Mouse (Mus musculus) heart, embryonic 12.5 days (tissue): Measurements from ENCODE around the gene Hjurp. TPM values are rescaled to one million over a fixed set of nuclear protein-coding genes. Genes with fewer than 3 reads are reported as not detected.

Experiments
- ATAC-seq: fragments of 200-750 bp; cut with Nextera tagmentation; 2 replicates; pipeline ENCODE4 v1.8.0; 2017; ENCODE audit warnings: moderate TSS enrichment, moderate library complexity; ENCODE audit not compliant: insufficient number of reproducible peaks, low FRiP score
- H3K27ac ChIP-seq: fragments of 300-500 bp; sonication (generic); 2 replicates; pipeline ENCODE4 v1.5.1; 2016; ENCODE audit warnings: mild to moderate bottlenecking, moderate library complexity; ENCODE audit not compliant: poor library complexity, severe bottlenecking
- H3K27me3 ChIP-seq: fragments of 300-500 bp; sonication (generic); replicated peaks from 2 replicates; pipeline ENCODE4 v1.6.1; 2016; ENCODE audit warnings: mild to moderate bottlenecking, moderate library complexity
- H3K36me3 ChIP-seq: fragments of 300-500 bp; sonication (generic); 2 replicates; pipeline ENCODE4 v1.6.1; 2016; ENCODE audit warnings: mild to moderate bottlenecking, moderate library complexity
- H3K4me1 ChIP-seq: fragments of 300-500 bp; sonication (generic); replicated peaks from 2 replicates; pipeline ENCODE4 v1.6.1; 2016; ENCODE audit warnings: mild to moderate bottlenecking
- H3K4me2 ChIP-seq: fragments of 300-500 bp; sonication (generic); 2 replicates; pipeline ENCODE4 v1.6.1; 2016; ENCODE audit warnings: mild to moderate bottlenecking, moderate library complexity
- H3K4me3 ChIP-seq: fragments of 300-500 bp; sonication (generic); 2 replicates; pipeline ENCODE4 v1.5.1; 2016; ENCODE audit warnings: mild to moderate bottlenecking
- H3K9ac ChIP-seq: fragments of 300-500 bp; sonication (generic); 2 replicates; pipeline ENCODE4 v1.6.1; 2016; ENCODE audit warnings: mild to moderate bottlenecking, moderate library complexity
- H3K9me3 ChIP-seq: fragments of 300-500 bp; sonication (generic); replicated peaks from 2 replicates; pipeline ENCODE4 v1.6.1; 2016; ENCODE audit warnings: mild to moderate bottlenecking, moderate library complexity
- WGBS: fragments of 180-500 bp; shearing (Covaris S2); methylation state at CpG from one replicate; pipeline ENCODE4 v1.1.7; 2016; 5-methylcytosine and 5-hydroxymethylcytosine counted together
- polyA plus RNA-seq: library from polyadenylated mRNA; unstranded; fragments of >200 nt; fragmentation: Nextera tagmentation; extraction: Ambion mirVana; gene quantifications from 2 replicates; pipeline ENCODE4 v1.2.1, GENCODE M21; 2016

Hjurp gene
- polyA plus RNA-seq, 1 experiment from 2014 or later: 141 TPM

DNA sequence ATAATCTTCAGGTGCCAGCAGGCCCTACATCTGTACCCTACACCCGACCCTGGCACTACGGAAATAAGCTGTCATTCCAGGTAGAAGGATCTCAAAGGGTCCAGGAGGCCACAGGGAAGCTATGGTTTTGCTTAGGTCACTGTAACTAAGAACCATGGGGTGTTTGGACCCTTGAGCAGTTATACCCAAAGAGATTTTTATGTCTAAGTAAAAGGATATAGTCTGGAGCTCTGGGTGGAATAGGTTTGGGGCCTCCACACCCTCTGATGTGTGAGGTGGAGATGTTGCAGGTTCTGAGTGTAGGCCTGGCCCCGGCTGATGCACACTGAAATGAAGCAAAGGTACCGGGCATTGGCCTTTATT lies 43.2 kb downstream of the Hjurp start:
- Histone ChIP-seq H3K27me3 (no peaks in the 10 kb centered on the region), H3K4me2 (no peak overlapping the region), H3K36me3 (no peaks in the 10 kb centered on the region), H3K4me1 (no peaks in the 10 kb centered on the region), H3K9me3 (peaks cover 97% of the 10 kb centered on the region), H3K9ac (no peak overlapping the region), H3K27ac (no peak overlapping the region), H3K4me3 (no peak overlapping the region)
- no peak for ATAC-seq
- 57% methylated on average over 4 of the region's 4 CpGs for WGBS

DNA sequence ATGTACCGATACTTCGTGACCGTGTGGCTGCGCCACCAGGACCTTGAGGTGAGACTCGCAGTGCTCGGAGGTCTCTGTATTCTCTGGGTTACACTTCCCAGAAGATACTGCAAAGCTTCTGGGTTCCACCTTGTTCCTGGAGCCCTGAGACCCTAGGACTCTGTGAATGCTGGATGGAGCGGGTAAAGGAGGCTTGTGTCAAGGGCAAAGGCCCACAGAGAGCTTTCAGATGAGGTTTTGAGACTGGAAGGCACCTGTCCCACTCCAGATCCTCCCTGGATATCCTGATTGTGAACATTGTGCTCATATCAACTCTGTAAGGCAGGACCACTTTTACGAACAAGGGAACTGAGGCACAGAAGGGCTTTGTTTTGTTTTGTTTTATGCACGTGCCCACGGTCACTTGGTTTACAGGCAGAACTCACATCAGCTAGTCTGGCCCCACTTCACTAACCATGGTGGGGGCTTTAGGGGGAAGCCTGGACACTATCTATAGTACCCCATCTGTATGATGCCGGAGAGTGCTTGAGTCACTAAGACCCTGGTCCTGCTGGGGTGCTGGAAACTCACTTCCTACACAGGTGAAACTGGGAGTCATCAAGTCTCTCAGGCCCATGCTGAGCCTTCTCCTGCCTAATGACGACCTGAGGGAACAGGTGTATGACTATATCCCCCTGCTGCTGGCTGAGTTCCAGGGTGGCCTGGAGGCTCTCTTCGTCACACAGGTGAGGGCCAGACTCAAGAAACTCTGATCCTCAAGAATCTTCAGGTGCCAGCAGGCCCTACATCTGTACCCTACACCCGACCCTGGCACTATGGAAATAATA lies 43.8 kb downstream of the Hjurp start:
- peaks cover 97% of the 10 kb centered on the region for H3K9me3 ChIP-seq
- WGBS: 59% methylated on average over 14 of the region's 14 CpGs
- no peaks in the 10 kb centered on the region for H3K36me3 ChIP-seq
- H3K4me2 ChIP-seq: no peak overlapping the region
- no peak overlapping the region for H3K4me3 ChIP-seq
- H3K27me3 ChIP-seq: no peaks in the 10 kb centered on the region
- H3K9ac ChIP-seq: no peak overlapping the region
- no peak overlapping the region for H3K27ac ChIP-seq
- ATAC-seq: no peak
- no peaks in the 10 kb centered on the region for H3K4me1 ChIP-seq

DNA sequence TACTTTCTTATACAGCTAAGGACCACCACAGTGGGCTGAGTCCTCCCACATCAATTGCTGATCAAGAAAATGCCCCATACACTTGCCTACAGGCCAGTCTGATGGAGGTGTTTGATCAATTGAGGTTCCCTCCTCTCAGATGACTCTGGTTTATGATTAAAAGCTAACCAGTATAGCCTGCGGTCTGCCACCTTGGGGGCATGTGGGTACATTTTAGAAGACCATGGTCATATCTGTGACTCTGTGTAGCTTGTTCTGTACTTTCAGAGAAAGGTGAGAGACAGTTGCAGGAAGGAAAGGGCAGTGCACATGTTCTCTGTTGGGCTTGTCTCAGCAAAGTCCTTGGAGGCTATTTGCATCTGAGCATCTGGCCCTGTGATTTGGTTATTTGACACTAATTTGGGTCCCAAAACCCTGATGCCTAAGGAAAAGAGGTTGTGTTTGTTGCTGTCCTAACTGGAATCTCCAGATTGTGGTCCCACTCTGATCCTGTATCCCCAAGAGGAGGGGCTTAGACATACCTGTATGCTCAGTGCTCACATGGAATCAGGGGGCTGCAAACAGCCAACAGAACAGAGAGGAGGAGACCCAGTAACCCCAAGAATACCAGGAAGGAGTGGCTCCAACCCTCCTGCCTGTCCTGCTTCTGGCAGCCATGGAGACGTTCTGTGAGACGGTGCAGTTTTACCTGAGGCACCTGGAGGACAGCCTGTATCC lies 44.6 kb downstream of the Hjurp start:
- no peak overlapping the region for H3K27ac ChIP-seq
- no peaks in the 10 kb centered on the region for H3K4me1 ChIP-seq
- H3K9ac ChIP-seq: no peak overlapping the region
- peaks cover 97% of the 10 kb centered on the region for H3K9me3 ChIP-seq
- no peak overlapping the region for H3K4me2 ChIP-seq
- no peaks in the 10 kb centered on the region for H3K27me3 ChIP-seq
- WGBS: 46% methylated on average over 3 of the region's 3 CpGs
- no peaks in the 10 kb centered on the region for H3K36me3 ChIP-seq
- H3K4me3 ChIP-seq: no peak overlapping the region
- ATAC-seq: no peak

DNA sequence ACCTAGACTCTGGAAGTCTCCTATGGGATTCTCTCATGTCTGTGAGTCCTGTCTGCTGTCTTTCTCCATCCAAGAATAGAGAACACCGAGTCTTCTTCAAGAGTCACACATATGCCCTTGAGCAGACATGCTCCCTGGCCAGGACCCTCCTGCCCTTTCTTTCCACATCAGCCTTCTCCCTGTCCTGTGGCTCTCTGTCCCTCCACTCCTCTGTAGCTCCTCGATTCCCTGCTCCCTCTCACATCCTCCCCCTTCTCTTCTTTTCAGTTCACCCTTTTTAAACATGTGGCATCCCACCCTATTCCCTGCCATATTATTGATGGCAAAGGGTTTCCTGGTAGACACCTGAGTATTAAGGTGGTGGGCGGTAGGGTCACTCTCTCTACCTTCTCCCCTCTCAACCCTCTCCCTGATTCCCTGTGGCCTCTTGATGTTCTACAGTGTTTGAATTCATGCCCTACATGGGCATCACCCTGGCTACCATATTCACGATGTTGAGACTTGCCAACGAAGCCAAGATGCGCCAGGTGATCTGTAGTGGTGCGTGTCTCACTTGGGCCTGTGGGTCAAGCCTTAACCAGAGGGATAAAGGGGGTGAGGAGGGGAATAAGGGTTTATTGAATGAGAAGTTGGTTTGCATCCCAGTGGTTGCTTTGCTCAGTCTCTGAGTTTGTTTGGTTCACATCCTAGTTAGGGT lies 45.5 kb downstream of the Hjurp start:
- Histone ChIP-seq H3K9me3 (peaks cover 96% of the 10 kb centered on the region), H3K36me3 (no peaks in the 10 kb centered on the region), H3K4me2 (no peak overlapping the region), H3K27me3 (no peaks in the 10 kb centered on the region), H3K4me3 (no peak overlapping the region), H3K9ac (no peak overlapping the region), H3K4me1 (no peaks in the 10 kb centered on the region), H3K27ac (no peak overlapping the region)
- WGBS: 59% methylated on average over 7 of the region's 7 CpGs
- no peak for ATAC-seq

DNA sequence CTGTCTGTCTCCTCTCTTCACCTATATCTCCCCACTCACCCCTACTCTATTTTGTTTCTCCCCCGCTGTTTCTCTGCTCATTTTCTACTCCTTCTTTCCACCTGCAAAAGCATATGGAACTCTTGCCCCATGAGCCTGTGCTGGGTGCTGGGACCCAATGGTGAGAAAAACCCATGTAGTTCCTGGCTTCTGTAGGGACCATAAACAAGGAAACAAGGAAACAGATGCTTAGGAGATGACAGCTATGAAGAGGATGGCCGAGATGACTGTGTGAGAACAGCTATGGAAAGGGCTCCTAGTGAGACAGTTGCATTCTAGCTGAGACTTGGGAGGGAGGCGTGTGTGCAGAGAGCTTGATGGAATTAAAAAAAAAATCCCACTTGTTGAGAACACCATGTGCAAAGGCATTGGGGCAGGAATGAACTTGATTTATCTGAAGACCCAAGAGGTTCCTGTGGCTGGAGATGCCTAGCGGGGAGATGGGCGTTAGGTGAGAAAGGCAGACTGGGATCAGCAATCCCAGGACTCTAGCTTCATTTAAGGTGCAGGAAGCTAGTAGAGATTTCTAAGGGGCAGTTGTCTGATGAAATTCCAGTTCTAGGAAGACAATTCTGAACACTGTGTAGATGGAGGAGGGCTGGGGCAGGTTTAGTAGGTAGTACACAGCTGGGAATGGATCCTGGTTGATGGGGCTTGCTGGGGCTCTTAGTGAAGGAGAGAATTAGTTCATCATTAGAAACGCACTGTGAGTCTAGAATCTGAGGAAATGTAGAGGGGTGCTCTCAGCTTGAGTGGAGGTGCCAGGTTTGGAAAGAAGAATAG lies 46.2 kb downstream of the Hjurp start:
- no peaks in the 10 kb centered on the region for H3K4me1 ChIP-seq
- WGBS: 65% methylated on average over 6 of the region's 6 CpGs
- H3K9me3 ChIP-seq: peaks cover 98% of the 10 kb centered on the region
- H3K36me3 ChIP-seq: no peaks in the 10 kb centered on the region
- no peak overlapping the region for H3K4me3 ChIP-seq
- H3K9ac ChIP-seq: no peak overlapping the region
- ATAC-seq: no peak
- H3K27ac ChIP-seq: no peak overlapping the region
- H3K27me3 ChIP-seq: no peaks in the 10 kb centered on the region
- no peak overlapping the region for H3K4me2 ChIP-seq

DNA sequence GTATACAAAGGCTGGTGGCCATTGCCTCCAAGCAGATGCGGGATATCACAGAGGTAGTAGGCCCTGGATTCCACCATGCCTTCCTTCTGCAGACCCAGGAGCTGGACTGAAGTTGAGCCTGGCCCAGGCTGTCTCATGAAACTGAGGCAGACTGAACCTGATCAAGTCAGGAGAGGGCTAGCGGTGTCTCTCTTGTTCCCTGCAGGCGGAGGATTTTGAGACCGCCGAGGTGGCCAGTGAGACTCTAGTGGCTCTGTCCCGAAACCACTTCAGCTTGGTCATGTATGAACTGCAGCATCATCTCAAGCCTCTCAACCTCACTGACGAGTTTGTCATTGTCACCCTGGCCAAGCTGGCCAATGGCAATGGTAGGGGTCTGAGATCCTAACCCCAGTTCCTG lies 47.0 kb downstream of the Hjurp start:
- no peaks in the 10 kb centered on the region for H3K27me3 ChIP-seq
- H3K4me2 ChIP-seq: no peak overlapping the region
- 67% methylated on average over 7 of the region's 7 CpGs for whole genome bisulfite sequencing

DNA sequence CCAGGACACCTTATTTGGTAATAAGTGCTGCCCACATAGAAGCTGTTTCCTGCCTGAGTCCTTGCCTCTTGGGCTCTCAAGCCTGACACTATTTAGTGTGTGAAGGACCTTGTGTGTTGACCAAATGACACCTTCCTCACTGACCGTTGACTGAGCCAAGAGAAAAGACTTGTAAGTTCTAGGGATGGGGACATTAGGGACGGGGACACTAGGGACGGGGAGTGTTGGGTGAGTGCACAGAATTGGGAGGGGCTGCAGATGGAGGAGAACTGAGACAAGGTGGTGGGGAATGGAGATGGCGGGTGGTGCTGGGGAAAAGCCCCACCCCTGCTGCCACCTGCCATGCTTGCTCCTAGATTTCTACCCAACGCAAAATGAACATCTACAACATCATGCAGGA lies 47.4 kb downstream of the Hjurp start:
- 72% methylated on average over 5 of the region's 5 CpGs for WGBS
- Histone ChIP-seq H3K4me3 (no peak overlapping the region), H3K4me2 (no peak overlapping the region), H3K9me3 (peaks cover 95% of the 10 kb centered on the region), H3K9ac (no peak overlapping the region), H3K36me3 (no peaks in the 10 kb centered on the region), H3K27me3 (no peaks in the 10 kb centered on the region), H3K4me1 (no peaks in the 10 kb centered on the region), H3K27ac (no peak overlapping the region)
- ATAC-seq: no peak

More for the DNA sequence above, 47.0 kb downstream of the Hjurp start:
- no peak overlapping the region for H3K4me3 ChIP-seq
- H3K36me3 ChIP-seq: no peaks in the 10 kb centered on the region
- no peaks in the 10 kb centered on the region for H3K4me1 ChIP-seq
- H3K9me3 ChIP-seq: peaks cover 97% of the 10 kb centered on the region
- H3K27ac ChIP-seq: no peak overlapping the region
- H3K9ac ChIP-seq: no peak overlapping the region
- ATAC-seq: no peak

DNA sequence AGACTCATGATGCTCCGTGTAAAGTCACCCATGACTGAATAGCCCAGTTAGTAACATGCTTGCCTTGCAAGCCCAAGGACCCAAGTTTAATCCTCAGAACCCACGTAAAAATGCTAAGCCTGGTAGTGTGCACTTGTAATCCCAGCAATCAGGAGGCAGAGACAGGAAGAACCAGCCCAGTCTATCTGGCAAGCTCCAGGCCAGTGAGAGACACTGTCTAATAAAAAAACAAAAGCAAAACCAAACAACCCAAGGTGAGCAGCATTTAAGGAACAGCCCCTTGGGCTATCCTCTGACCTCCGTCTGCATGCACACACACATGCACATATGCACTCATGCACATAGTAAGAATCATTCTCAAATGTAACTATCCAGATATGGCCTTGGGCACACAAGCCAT lies 47.9 kb downstream of the Hjurp start:
- H3K9me3 ChIP-seq: peaks cover 91% of the 10 kb centered on the region
- no peaks in the 10 kb centered on the region for H3K4me1 ChIP-seq
- no peak overlapping the region for H3K4me2 ChIP-seq
- no peaks in the 10 kb centered on the region for H3K27me3 ChIP-seq
- 69% methylated on average over 3 of the region's 3 CpGs for WGBS
- no peak overlapping the region for H3K27ac ChIP-seq
- ATAC-seq: no peak
- no peaks in the 10 kb centered on the region for H3K36me3 ChIP-seq
- H3K4me3 ChIP-seq: no peak overlapping the region
- no peak overlapping the region for H3K9ac ChIP-seq

DNA sequence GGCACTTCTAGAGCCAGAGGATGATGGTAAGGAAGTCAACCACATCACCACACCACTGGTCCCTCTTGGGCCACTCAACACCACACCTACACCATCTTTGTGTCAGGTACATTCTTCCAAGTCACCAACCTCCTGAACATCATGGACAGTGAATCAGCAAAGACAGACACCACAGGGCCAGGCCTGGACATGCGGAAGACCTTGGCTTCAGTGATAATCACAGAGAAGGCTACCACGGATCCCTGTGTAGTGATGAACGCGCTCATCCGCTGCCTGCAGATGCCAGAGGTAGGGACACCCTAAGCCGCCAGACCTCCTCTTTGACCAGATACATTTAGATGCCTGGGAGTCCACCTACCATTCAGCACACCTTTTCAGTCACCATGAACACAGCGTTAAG lies 49.3 kb downstream of the Hjurp start:
- 62% methylated on average over 7 of the region's 7 CpGs for WGBS
- Histone ChIP-seq H3K36me3 (no peaks in the 10 kb centered on the region), H3K27me3 (no peaks in the 10 kb centered on the region), H3K9ac (no peak overlapping the region), H3K4me3 (no peak overlapping the region), H3K4me2 (no peak overlapping the region), H3K27ac (no peak overlapping the region), H3K4me1 (no peaks in the 10 kb centered on the region), H3K9me3 (peaks cover 76% of the 10 kb centered on the region)
- no peak for ATAC-seq

DNA sequence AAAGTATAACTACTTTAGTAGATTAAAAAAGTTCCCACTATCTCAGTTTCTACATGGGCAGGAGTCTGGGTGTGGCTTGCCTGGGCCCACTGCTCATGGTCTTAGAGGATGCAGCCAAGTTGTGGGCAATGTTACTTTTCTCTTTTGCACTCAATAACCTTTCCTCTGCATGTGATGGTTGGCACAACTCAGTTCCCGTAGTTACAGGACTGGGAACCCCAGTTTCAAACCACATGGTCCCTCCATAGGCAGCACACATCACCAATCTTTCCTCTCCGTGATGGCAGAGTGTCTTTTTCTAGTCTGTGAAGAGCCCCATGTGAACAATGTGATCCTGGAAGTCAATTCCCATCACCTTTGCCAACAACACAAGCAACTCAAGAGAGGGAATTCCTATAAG lies 50.0 kb downstream of the Hjurp start:
- WGBS: 48% methylated on average over 2 of the region's 2 CpGs
- H3K4me2 ChIP-seq: no peak overlapping the region
- H3K36me3 ChIP-seq: no peaks in the 10 kb centered on the region
- H3K9ac ChIP-seq: no peak overlapping the region
- H3K4me3 ChIP-seq: no peak overlapping the region
- H3K4me1 ChIP-seq: no peaks in the 10 kb centered on the region
- H3K9me3 ChIP-seq: peaks cover 70% of the 10 kb centered on the region
- no peak overlapping the region for H3K27ac ChIP-seq
- ATAC-seq: no peak
- H3K27me3 ChIP-seq: no peaks in the 10 kb centered on the region
